Mouse (Mus musculus) cerebellum, postnatal 36 days (tissue): Measurements from ENCODE around the gene Prss23.

ENCODE experiments used
- DNase-seq, 2 experiments: peaks; one replicate each; pipeline ENCODE4 v3.0.0; 2021 to 2022; ENCODE audit warnings: mixed read lengths in 2 of 2

Gene Prss23

GRCm38 (mm10) chr7:89499516-89500307, 27.3 kb downstream of the Prss23 start:
- DNase-seq: peak; percentile 60 to 67

GRCm38 (mm10) chr7:89483769-89484568, 43.0 kb downstream of the Prss23 start:
- DNase-seq: no peak

- DNase-seq: no peak
Measured at GRCm38 (mm10) chr7:89481723-89482122, 45.3 kb downstream of the Prss23 start.

- no peak for DNase-seq
Measured at GRCm38 (mm10) chr7:89478490-89478889, 48.5 kb downstream of the Prss23 start.

- DNase-seq: peak in 1 of 2 experiments; percentile 30
Measured at GRCm38 (mm10) chr7:89477294-89477999, 49.5 kb downstream of the Prss23 start.

- DNase-seq: no peak
Measured at GRCm38 (mm10) chr7:89473442-89473841, 53.5 kb downstream of the Prss23 start.

- peak in 1 of 2 experiments; percentile 16 for DNase-seq
Measured at GRCm38 (mm10) chr7:89463775-89464592, 63.0 kb downstream of the Prss23 start.

GRCm38 (mm10) chr7:89463246-89463645, 63.7 kb downstream of the Prss23 start:
- no peak for DNase-seq

GRCm38 (mm10) chr7:89462646-89463207, 64.3 kb downstream of the Prss23 start:
- no peak for DNase-seq

GRCm38 (mm10) chr7:89461351-89461750, 65.6 kb downstream of the Prss23 start:
- DNase-seq: no peak

- no peak for DNase-seq
Measured at GRCm38 (mm10) chr7:89460911-89461310, 66.1 kb downstream of the Prss23 start.

- no peak for DNase-seq
Measured at GRCm38 (mm10) chr7:89459691-89460090, 67.3 kb downstream of the Prss23 start.
